Mouse (Mus musculus): ENCODE results near the gene Rpl37a.

The Rpl37a gene

GRCm38 (mm10) chr1:72710753-72711653 is at the start of gene Rpl37a:
Rpl37a (plus strand) TSS chr1:72711290.
- peak; percentile 97 for DNase-seq (ENCODE audit: low read depth, low spot score)

GRCm38 (mm10) chr1:72673070-72673469 is 38.0 kb upstream of the Rpl37a start:
- peak; percentile 4 for DNase-seq (ENCODE audit: low read depth, low spot score)

GRCm38 (mm10) chr1:72696256-72696655 is 14.8 kb upstream of the Rpl37a start:
- no peak for DNase-seq (ENCODE audit: low read depth, low spot score)

- DNase-seq (ENCODE audit: low read depth, low spot score): no peak
These were observed 12.4 kb upstream of the Rpl37a start for GRCm38 (mm10) chr1:72698651-72699050.

- no peak for DNase-seq (ENCODE audit: low read depth, low spot score)
These were observed 10.6 kb upstream of the Rpl37a start, which contains the start of gene Ankar for GRCm38 (mm10) chr1:72700479-72700878. Ankar (minus strand) TSS chr1:72700579.

GRCm38 (mm10) chr1:72707525-72707924 is 3.6 kb upstream of the Rpl37a start:
- DNase-seq (ENCODE audit: low read depth, low spot score): no peak

GRCm38 (mm10) chr1:72711684-72712083 is 594 bp downstream of the Rpl37a start:
- DNase-seq (ENCODE audit: low read depth, low spot score): no peak

- no peak for DNase-seq (ENCODE audit: low read depth, low spot score)
These were observed 3.5 kb downstream of the Rpl37a start for GRCm38 (mm10) chr1:72714547-72714946.

- no peak for DNase-seq (ENCODE audit: low read depth, low spot score)
These were observed 4.0 kb downstream of the Rpl37a start for GRCm38 (mm10) chr1:72715065-72715464.

- DNase-seq (ENCODE audit: low read depth, low spot score): no peak
These were observed 4.7 kb downstream of the Rpl37a start for GRCm38 (mm10) chr1:72715593-72716361.

GRCm38 (mm10) chr1:72716421-72716820 is 5.3 kb downstream of the Rpl37a start:
- no peak for DNase-seq (ENCODE audit: low read depth, low spot score)

- peak; percentile 88 for DNase-seq (ENCODE audit: low read depth, low spot score)
These were observed 5.8 kb downstream of the Rpl37a start for GRCm38 (mm10) chr1:72716926-72717325.

GRCm38 (mm10) chr1:72717540-72717939 is 6.5 kb downstream of the Rpl37a start:
- no peak for DNase-seq (ENCODE audit: low read depth, low spot score)

- peak; percentile 81 for DNase-seq (ENCODE audit: low read depth, low spot score)
These were observed 7.8 kb downstream of the Rpl37a start for GRCm38 (mm10) chr1:72718846-72719245.

- DNase-seq (ENCODE audit: low read depth, low spot score): peak; percentile 41
These were observed 9.1 kb downstream of the Rpl37a start for GRCm38 (mm10) chr1:72720115-72720725.

GRCm38 (mm10) chr1:72722646-72723045 is 11.6 kb downstream of the Rpl37a start:
- DNase-seq (ENCODE audit: low read depth, low spot score): no peak

- no peak for DNase-seq (ENCODE audit: low read depth, low spot score)
These were observed 13.3 kb downstream of the Rpl37a start for GRCm38 (mm10) chr1:72724354-72724753.

- DNase-seq (ENCODE audit: low read depth, low spot score): no peak
These were observed 14.9 kb downstream of the Rpl37a start for GRCm38 (mm10) chr1:72725941-72726340.

GRCm38 (mm10) chr1:72728781-72729180 is 17.7 kb downstream of the Rpl37a start:
- DNase-seq (ENCODE audit: low read depth, low spot score): no peak

GRCm38 (mm10) chr1:72730126-72730525 is 19.0 kb downstream of the Rpl37a start:
- DNase-seq (ENCODE audit: low read depth, low spot score): no peak

GRCm38 (mm10) chr1:72733191-72733691 is 22.2 kb downstream of the Rpl37a start:
- DNase-seq (ENCODE audit: low read depth, low spot score): no peak

Data from mesoderm, embryonic 11.5 days (tissue).